Mouse (Mus musculus) embryonic fibroblast, embryonic 13.5 days (primary cell): Measurements from ENCODE around the gene Ccdc27. TPM values are rescaled to one million over a fixed set of nuclear protein-coding genes. Genes with fewer than 3 reads are reported as not detected.

ENCODE experiments used
- H3K27ac ChIP-seq: 2 replicates; pipeline ENCODE4 v1.5.1; 2012; ENCODE audit warnings: low read length, control low read depth, inconsistent platforms; ENCODE audit not compliant: insufficient read depth
- H3K4me1 ChIP-seq: 2 replicates; pipeline ENCODE4 v1.6.1; 2011; ENCODE audit warnings: low read length; ENCODE audit not compliant: control insufficient read depth, insufficient read depth
- H3K4me3 ChIP-seq: 2 replicates; pipeline ENCODE4 v1.5.1; 2011; ENCODE audit warnings: mild to moderate bottlenecking, control low read depth, low read length; ENCODE audit not compliant: insufficient read depth
- CTCF ChIP-seq: IDR thresholded peaks from 2 replicates; pipeline ENCODE4 v1.5.1; 2011; ENCODE audit warnings: mild to moderate bottlenecking, control low read depth, low read length, moderate library complexity, borderline replicate concordance; ENCODE audit not compliant: insufficient read depth
- POLR2A ChIP-seq: IDR thresholded peaks from 2 replicates; pipeline ENCODE4 v1.6.1; 2011; ENCODE audit warnings: low read depth, mild to moderate bottlenecking, control low read depth, low read length, moderate library complexity
- polyA plus RNA-seq: library from polyadenylated mRNA; stranded (reverse); fragments of >200 nt; gene quantifications from 2 replicates; pipeline ENCODE4 v1.2.4, GENCODE M21; 2011; ENCODE audit warnings: low read depth; ENCODE audit not compliant: missing spikeins, insufficient read length

The Ccdc27 gene
- polyA plus RNA-seq: not detected in 2 replicates

DNA sequence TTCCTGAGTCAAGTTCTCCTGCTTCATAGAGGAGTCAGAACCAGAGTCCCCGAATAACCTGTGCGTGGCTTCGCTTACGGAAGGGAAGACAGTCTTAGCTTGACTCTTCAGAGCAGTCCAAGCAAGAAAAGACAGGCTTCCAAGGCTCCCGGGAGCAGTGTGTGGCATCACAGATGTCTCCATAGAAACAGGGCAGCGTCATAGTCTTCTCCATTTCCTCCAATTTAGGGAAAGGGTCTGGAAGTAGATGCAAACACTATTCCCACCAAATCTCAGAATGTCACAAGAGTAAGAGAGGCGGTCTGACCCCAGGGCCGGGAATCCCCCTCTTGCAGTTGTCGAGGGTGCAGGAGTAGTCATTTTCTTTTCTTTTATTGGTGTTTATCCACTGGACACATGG is at the start of gene Ccdc27:
Gene Ccdc27, minus strand, starts transcription at position 101 of the 400 bp plus-strand sequence.
- no peak for TF ChIP-seq CTCF
- TF ChIP-seq POLR2A: no peak
- no peaks in the 10 kb centered on the region for H3K4me1 ChIP-seq
- H3K4me3 ChIP-seq: no peak within 1 kb of the TSS
- H3K27ac ChIP-seq: no peak within 1 kb of the TSS

- H3K4me1 ChIP-seq: no peaks in the 10 kb centered on the region
- H3K27ac ChIP-seq: no peak overlapping the region
- TF ChIP-seq POLR2A: no peak
- TF ChIP-seq CTCF: no peak
- H3K4me3 ChIP-seq: no peak overlapping the region
Observed at GRCm38 (mm10) chr4:154091356-154091755, 48.9 kb upstream of the Ccdc27 start.

- no peak for TF ChIP-seq CTCF
- TF ChIP-seq POLR2A: no peak
- Histone ChIP-seq H3K4me3 (no peak overlapping the region), H3K27ac (no peak overlapping the region), H3K4me1 (no peaks in the 10 kb centered on the region)
Observed at GRCm38 (mm10) chr4:154089205-154089604, 46.7 kb upstream of the Ccdc27 start.

- Histone ChIP-seq H3K4me3 (no peak overlapping the region), H3K4me1 (no peaks in the 10 kb centered on the region), H3K27ac (no peak overlapping the region)
- no peak for TF ChIP-seq CTCF
- TF ChIP-seq POLR2A: no peak
Observed at GRCm38 (mm10) chr4:154086436-154086835, 44.0 kb upstream of the Ccdc27 start.

- no peak overlapping the region for H3K4me3 ChIP-seq
- H3K27ac ChIP-seq: no peak overlapping the region
- TF ChIP-seq POLR2A (no peak), CTCF (no peak)
Observed at GRCm38 (mm10) chr4:154085856-154086255, 43.4 kb upstream of the Ccdc27 start.

DNA sequence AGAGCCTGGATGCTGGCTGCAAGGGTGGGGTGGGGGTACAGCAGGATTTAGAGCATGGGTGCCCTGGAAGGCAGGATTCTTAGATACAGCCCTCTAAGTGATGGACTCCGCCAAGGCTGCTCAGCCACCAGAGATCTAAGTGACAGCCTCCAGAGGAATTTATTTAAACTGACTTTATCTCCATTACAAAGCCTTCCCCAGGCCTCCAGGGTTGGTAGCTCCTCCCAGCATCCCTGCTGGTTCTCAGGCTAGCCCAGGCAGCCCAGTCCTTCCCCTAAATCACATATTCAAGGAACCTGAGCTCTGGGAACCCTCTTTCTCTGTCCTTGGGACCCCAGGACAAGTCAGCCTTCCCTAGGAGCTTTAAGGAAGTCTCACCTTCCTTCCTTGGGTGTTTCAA is 39.5 kb upstream of the Ccdc27 start:
- no peak overlapping the region for H3K4me3 ChIP-seq
- H3K27ac ChIP-seq: no peak overlapping the region
- H3K4me1 ChIP-seq: no peaks in the 10 kb centered on the region
- TF ChIP-seq CTCF: no peak
- TF ChIP-seq POLR2A: no peak

More at GRCm38 (mm10) chr4:154085856-154086255, 43.4 kb upstream of the Ccdc27 start:
- no peaks in the 10 kb centered on the region for H3K4me1 ChIP-seq

DNA sequence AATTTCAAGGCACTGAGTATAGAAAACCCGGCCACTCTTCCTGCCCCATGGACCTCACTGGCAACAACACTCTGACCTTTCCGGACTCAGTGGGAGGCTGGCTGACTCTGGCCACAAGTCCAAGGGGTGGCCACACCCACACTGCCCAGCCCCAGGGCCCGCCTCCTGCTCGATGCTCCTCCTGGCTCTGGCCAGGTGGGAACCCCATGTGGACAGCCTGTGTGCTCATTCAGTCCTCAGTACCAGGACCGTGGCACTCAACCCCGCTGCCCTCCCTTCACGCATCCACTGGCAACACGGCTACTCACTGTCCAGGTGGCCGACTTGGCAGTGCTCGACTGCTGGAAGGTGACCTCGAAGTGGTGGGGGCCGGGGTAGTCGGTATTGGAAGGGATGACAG is 38.5 kb upstream of the Ccdc27 start:
- Histone ChIP-seq H3K4me3 (no peak overlapping the region), H3K4me1 (no peaks in the 10 kb centered on the region), H3K27ac (no peak overlapping the region)
- no peak for TF ChIP-seq POLR2A
- no peak for TF ChIP-seq CTCF

- H3K4me3 ChIP-seq: no peak overlapping the region
- H3K4me1 ChIP-seq: no peaks in the 10 kb centered on the region
- no peak overlapping the region for H3K27ac ChIP-seq
- TF ChIP-seq CTCF (no peak), POLR2A (no peak)
Observed at GRCm38 (mm10) chr4:154080211-154080610, 37.7 kb upstream of the Ccdc27 start.

DNA sequence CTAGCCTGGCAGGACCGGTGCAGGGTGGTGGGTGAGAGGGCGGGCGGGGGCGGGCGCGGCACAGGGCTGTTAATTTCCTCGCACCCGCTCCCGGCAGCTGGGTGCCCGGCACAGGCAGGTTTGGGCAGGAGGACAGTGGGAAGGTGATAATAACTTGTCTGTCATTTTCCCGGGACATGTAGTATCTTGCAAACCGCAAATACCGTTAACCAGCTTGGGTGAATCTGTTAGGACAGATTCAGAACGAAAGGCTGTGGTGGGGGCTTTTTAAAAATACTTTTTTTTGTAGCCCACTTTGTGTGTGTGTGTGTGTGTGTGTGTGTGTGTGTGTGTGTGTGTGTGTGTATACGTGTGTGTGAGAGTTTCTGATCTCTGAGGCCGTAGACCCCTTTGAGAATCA is 29.5 kb upstream of the Ccdc27 start:
- TF ChIP-seq POLR2A (no peak), CTCF (no peak)
- Histone ChIP-seq H3K27ac (no peak overlapping the region), H3K4me3 (no peak overlapping the region), H3K4me1 (no peaks in the 10 kb centered on the region)

- Histone ChIP-seq H3K4me1 (no peaks in the 10 kb centered on the region), H3K27ac (no peak overlapping the region), H3K4me3 (no peak overlapping the region)
- TF ChIP-seq POLR2A: no peak
- no peak for TF ChIP-seq CTCF
Observed at GRCm38 (mm10) chr4:154071521-154071920, 29.0 kb upstream of the Ccdc27 start.

DNA sequence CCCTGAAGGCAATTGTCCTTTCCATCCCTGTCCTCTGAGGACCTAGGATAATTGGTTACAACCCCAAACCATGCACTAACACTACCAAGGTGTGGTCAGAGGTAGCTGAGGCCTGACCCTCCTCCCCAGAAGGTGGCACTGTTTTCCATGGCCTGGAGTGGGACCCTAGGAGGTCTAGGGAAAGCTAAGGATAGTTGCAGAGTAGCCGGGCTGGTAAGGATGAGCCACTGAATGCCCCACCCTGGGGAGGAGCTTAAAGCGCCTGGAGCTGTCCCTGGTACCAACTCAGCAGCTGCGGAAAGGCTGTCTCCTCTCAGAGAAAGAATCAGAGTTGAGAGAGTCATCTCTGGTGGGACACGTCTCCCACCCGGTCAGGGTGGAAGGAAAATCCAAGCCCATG is 28.4 kb upstream of the Ccdc27 start:
- no peak overlapping the region for H3K4me3 ChIP-seq
- TF ChIP-seq POLR2A (no peak), CTCF (peak; percentile 15; the same call in 1 of the 2 replicates)
- H3K27ac ChIP-seq: no peak overlapping the region
- H3K4me1 ChIP-seq: no peaks in the 10 kb centered on the region
